21 mouse cellular contexts compared by ENCODE assay signal in the genomic region with DNA sequence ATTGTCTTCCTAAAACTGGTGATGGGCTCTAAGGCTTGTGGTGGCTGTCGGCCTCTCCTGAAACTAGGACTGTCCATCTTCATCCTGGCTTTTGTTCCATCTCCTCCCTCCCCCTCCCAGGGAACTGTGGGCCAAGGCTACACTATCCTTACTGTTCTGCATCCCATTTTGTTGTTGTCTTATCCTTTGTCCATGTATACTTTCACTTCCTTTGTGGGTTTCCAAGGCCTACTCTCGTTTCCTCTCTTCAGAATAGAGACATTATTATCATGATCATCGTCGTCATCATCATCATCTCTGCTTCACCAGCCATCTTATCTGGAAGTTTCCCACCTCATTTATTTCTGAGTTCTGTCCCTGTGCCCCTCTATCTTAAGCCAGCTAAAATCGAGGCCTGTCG.
DNase-seq lines count a peak whose midpoint lies in the region; ATAC-seq lines count a peak whose summit lies in the region.
"Had no signal": no experiment of that assay in that cellular context is flagged by ENCODE, and none has a peak within 500 bp of the region (broad histone marks: within the 10 kb centered on the region; RNA-seq: fewer than 3 reads in every experiment).

No protein-coding gene starts in this region.

- H3K4me3 ChIP-seq in midbrain, embryonic 15.5 days, result no peak overlapping the region
- H3K4me3 ChIP-seq: embryonic facial prominence, embryonic 10.5 days; embryonic facial prominence, embryonic 12.5 days; forebrain, embryonic 13.5 days; forebrain, embryonic 15.5 days had no signal

- no peaks in the 10 kb centered on the region for H3K9me3 ChIP-seq in midbrain, embryonic 15.5 days
- H3K9me3 ChIP-seq: forebrain, embryonic 13.5 days; forebrain, embryonic 15.5 days had no signal

- intact Hi-C loops in heart, postnatal 25 days (cut with DNase I), result no loop called here

- no peaks in the 10 kb centered on the region for H3K4me1 ChIP-seq in midbrain, embryonic 15.5 days
- H3K4me1 ChIP-seq: embryonic facial prominence, embryonic 10.5 days; embryonic facial prominence, embryonic 12.5 days; forebrain, embryonic 13.5 days; forebrain, embryonic 15.5 days had no signal

- 85% methylated on average over 6 of the region's 6 CpGs for WGBS in midbrain, embryonic 15.5 days

- no peaks in the 10 kb centered on the region for H3K27me3 ChIP-seq in midbrain, embryonic 15.5 days (replicated peaks)
- H3K27me3 ChIP-seq: embryonic facial prominence, embryonic 12.5 days; forebrain, embryonic 13.5 days; forebrain, embryonic 15.5 days had no signal

- no peak overlapping the region for H3K9ac ChIP-seq in midbrain, embryonic 15.5 days
- H3K9ac ChIP-seq: embryonic facial prominence, embryonic 12.5 days; forebrain, embryonic 13.5 days; forebrain, embryonic 15.5 days had no signal

- no peak overlapping the region for H3K27ac ChIP-seq in midbrain, embryonic 15.5 days
- H3K27ac ChIP-seq: embryonic facial prominence, embryonic 10.5 days; embryonic facial prominence, embryonic 12.5 days; forebrain, embryonic 13.5 days; forebrain, embryonic 15.5 days had no signal

- peak; percentile 85 for ATAC-seq in granulocyte monocyte progenitor cell, adult 5-6 weeks (replicated peaks; ENCODE audit: poor library complexity, severe bottlenecking)
- ATAC-seq in megakaryocyte progenitor cell, adult 5-6 weeks (replicated peaks; ENCODE audit: poor library complexity), result peak; percentile 85
- no peak for ATAC-seq in midbrain, embryonic 15.5 days (replicated peaks)
- ATAC-seq: forebrain, embryonic 13.5 days; forebrain, embryonic 15.5 days had no signal

- H3K36me3 ChIP-seq in midbrain, embryonic 15.5 days (replicated peaks), result no peaks in the 10 kb centered on the region
- H3K36me3 ChIP-seq: embryonic facial prominence, embryonic 10.5 days; embryonic facial prominence, embryonic 12.5 days; forebrain, embryonic 15.5 days had no signal

- no peak overlapping the region for H3K4me2 ChIP-seq in midbrain, embryonic 15.5 days
- H3K4me2 ChIP-seq: embryonic facial prominence, embryonic 12.5 days; forebrain, embryonic 13.5 days; forebrain, embryonic 15.5 days had no signal

- peak; percentile 35 for DNase-seq in heart, adult 11 months
- DNase-seq in heart, postnatal 25 days (ENCODE audit: low spot score), result no peak
- peak; percentile 56 for DNase-seq in A20 (ENCODE audit: low read depth, low spot score)
- DNase-seq in frontal cortex, adult 2 months (ENCODE audit: extremely low spot score in 1 of 2, low spot score in 1 of 2), result no peak
- no peak for DNase-seq in urinary bladder, postnatal 36 days (ENCODE audit: low spot score in 2 of 2)
- DNase-seq: adrenal gland, adult 2 months; adrenal gland, postnatal 10 days; adrenal gland, postnatal 25 days; cerebellum, adult 11 months; cerebellum, adult 18-20 months; cerebellum, adult 8-10 months; cerebellum, adult 9-11 months; cerebellum, postnatal 14 days; cerebellum, postnatal 36 days had no signal

Comparison
In these comparisons a context has a peak if more than half of its experiments do, and no peak if none do; other contexts are left out.
1. DNase-seq: peak in heart, adult 11 months (single experiment) and A20 (single experiment); none in heart, postnatal 25 days (single experiment), frontal cortex, adult 2 months (0 of 2) and urinary bladder, postnatal 36 days (0 of 2).